Mouse (Mus musculus) stomach, postnatal 0 days (tissue): Measurements from ENCODE around the gene Meis2.

Source experiments
- CTCF ChIP-seq: IDR thresholded peaks from 2 replicates; pipeline ENCODE4 v1.5.1; 2016; ENCODE audit warnings: antibody characterized with exemption, low read depth, mild to moderate bottlenecking, moderate library complexity
- EP300 ChIP-seq: optimal IDR thresholded peaks from 2 replicates; pipeline ENCODE3; 2016; ENCODE audit warnings: antibody characterized with exemption

DNA sequence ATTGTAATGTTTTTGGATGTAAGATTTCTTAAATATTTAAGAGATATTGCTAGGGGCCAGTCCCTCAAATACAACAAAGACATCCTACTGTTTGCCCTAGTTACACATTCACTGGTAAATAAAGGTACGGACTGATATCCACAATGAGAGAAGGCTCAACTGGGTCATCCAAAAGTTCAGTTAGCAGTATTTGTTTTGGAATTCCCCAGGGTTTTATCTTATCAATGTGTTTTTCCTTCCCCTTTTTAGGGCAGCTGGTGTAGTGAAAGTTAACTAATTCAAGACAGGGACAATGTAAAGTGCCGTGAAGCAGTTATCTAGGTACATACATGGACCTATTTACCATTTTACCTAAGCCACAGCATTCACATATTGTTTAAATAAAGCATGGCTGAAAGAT is 132.4 kb downstream of the Meis2 start:
- no peak for TF ChIP-seq CTCF
- TF ChIP-seq EP300: no peak
